Mouse (Mus musculus) midbrain, embryonic 16.5 days (tissue): ENCODE measurements around the gene Irf3. TPM values are rescaled to one million over a fixed set of nuclear protein-coding genes. Genes with fewer than 3 reads are reported as not detected.

ENCODE experiments used
- ATAC-seq: fragments of 200-750 bp; cut with Nextera tagmentation; 2 replicates; pipeline ENCODE4 v1.8.0; 2017; ENCODE audit warnings: moderate TSS enrichment
- H3K27ac ChIP-seq: fragments of 300-500 bp; sonication (generic); 2 replicates; pipeline ENCODE4 v1.5.1; 2014; ENCODE audit warnings: mild to moderate bottlenecking, low read length, mixed read lengths
- H3K27me3 ChIP-seq: fragments of 300-500 bp; sonication (generic); 2 replicates; pipeline ENCODE4 v1.6.1; 2014; ENCODE audit warnings: low read depth, low read length, mixed read lengths; ENCODE audit not compliant: control insufficient read depth, insufficient read depth
- H3K36me3 ChIP-seq: fragments of 300-500 bp; sonication (generic); 2 replicates; pipeline ENCODE4 v1.6.1; 2014; ENCODE audit warnings: mild to moderate bottlenecking, low read length, moderate library complexity, mixed read lengths; ENCODE audit not compliant: control insufficient read depth, insufficient read depth
- H3K4me1 ChIP-seq: fragments of 300-500 bp; sonication (generic); 2 replicates; pipeline ENCODE4 v1.6.1; 2014; ENCODE audit warnings: mild to moderate bottlenecking, low read length, mixed read lengths; ENCODE audit not compliant: control insufficient read depth, insufficient read depth
- H3K4me2 ChIP-seq: fragments of 300-500 bp; sonication (generic); 2 replicates; pipeline ENCODE4 v1.6.1; 2014; ENCODE audit warnings: mild to moderate bottlenecking, low read length, mixed read lengths
- H3K4me3 ChIP-seq: fragments of 300-500 bp; sonication (generic); 2 replicates; pipeline ENCODE4 v1.5.1; 2014; ENCODE audit warnings: low read depth, mild to moderate bottlenecking, low read length, moderate library complexity, mixed read lengths
- H3K9ac ChIP-seq: fragments of 300-500 bp; sonication (generic); 2 replicates; pipeline ENCODE4 v1.6.1; 2014; ENCODE audit warnings: low read depth, low read length, mixed read lengths
- H3K9me3 ChIP-seq: fragments of 300-500 bp; sonication (generic); replicated peaks from 2 replicates; pipeline ENCODE4 v1.6.1; 2014; ENCODE audit warnings: mild to moderate bottlenecking, low read length, mixed read lengths; ENCODE audit not compliant: control insufficient read depth, poor library complexity, severe bottlenecking
- WGBS: fragments of 180-500 bp; shearing (Covaris S2); extraction: QIAGEN DNeasy Blood & Tissue Kit; methylation state at CpG from one replicate; pipeline ENCODE4 v1.1.7; 2014; 5-methylcytosine and 5-hydroxymethylcytosine counted together
- polyA plus RNA-seq: library from polyadenylated mRNA; unstranded; fragments of >200 nt; fragmentation: Nextera tagmentation; extraction: Ambion mirVana; gene quantifications from 2 replicates; pipeline ENCODE4 v1.2.1, GENCODE M21; 2015

Gene Irf3
- polyA plus RNA-seq, 1 experiment from 2014 or later: 52.3 TPM

GRCm38 (mm10) chr7:44966638-44967037, 30.8 kb upstream of the Irf3 start:
- Histone ChIP-seq H3K27me3 (no peaks in the 10 kb centered on the region), H3K4me3 (no peak overlapping the region), H3K27ac (no peak overlapping the region), H3K4me1 (peaks cover 9% of the 10 kb centered on the region), H3K4me2 (no peak overlapping the region), H3K36me3 (peaks cover 24% of the 10 kb centered on the region), H3K9ac (no peak overlapping the region), H3K9me3 (no peaks in the 10 kb centered on the region)
- 77% methylated on average over 15 of the region's 15 CpGs for WGBS
- no peak for ATAC-seq

GRCm38 (mm10) chr7:44970231-44970691, 27.2 kb upstream of the Irf3 start:
- no peaks in the 10 kb centered on the region for H3K27me3 ChIP-seq
- H3K4me3 ChIP-seq: peak overlapping the region; percentile 56
- peaks cover 33% of the 10 kb centered on the region for H3K4me1 ChIP-seq
- peak overlapping the region; percentile 71 for H3K27ac ChIP-seq
- under 1% methylated on average over 36 of the region's 36 CpGs for WGBS
- peak; percentile 95 for ATAC-seq
- H3K9me3 ChIP-seq: no peaks in the 10 kb centered on the region
- H3K36me3 ChIP-seq: peaks cover 14% of the 10 kb centered on the region; the same call in 1 of the 2 replicates
- H3K4me2 ChIP-seq: peak overlapping the region; percentile 63
- peak overlapping the region; percentile 43 for H3K9ac ChIP-seq

- Histone ChIP-seq H3K27ac (peak overlapping the region; percentile 71), H3K4me1 (peaks cover 34% of the 10 kb centered on the region), H3K9ac (peak overlapping the region; percentile 43), H3K36me3 (peaks cover 7% of the 10 kb centered on the region; the same call in 1 of the 2 replicates), H3K9me3 (no peaks in the 10 kb centered on the region), H3K4me2 (peak overlapping the region; percentile 63), H3K27me3 (no peaks in the 10 kb centered on the region), H3K4me3 (peak overlapping the region; percentile 56)
- WGBS: 68% methylated on average over 7 of the region's 7 CpGs
- no peak for ATAC-seq
Observed at GRCm38 (mm10) chr7:44971142-44971541, 26.3 kb upstream of the Irf3 start.

- Histone ChIP-seq H3K4me1 (peaks cover 34% of the 10 kb centered on the region), H3K4me2 (peak overlapping the region; percentile 87), H3K9ac (peak overlapping the region; percentile 73), H3K4me3 (peak overlapping the region; percentile 47), H3K36me3 (peaks cover 15% of the 10 kb centered on the region), H3K27ac (peak overlapping the region; percentile 95), H3K27me3 (no peaks in the 10 kb centered on the region), H3K9me3 (no peaks in the 10 kb centered on the region)
- ATAC-seq: no peak
- 23% methylated on average over 14 of the region's 14 CpGs for WGBS
Observed at GRCm38 (mm10) chr7:44973415-44974130, 23.9 kb upstream of the Irf3 start.

GRCm38 (mm10) chr7:44974383-44975116, 22.9 kb upstream of the Irf3 start, which contains the start of gene Cpt1c:
Gene Cpt1c (minus strand): TSS chr7:44974851.
- H3K4me2 ChIP-seq: peak within 1 kb of the TSS; percentile 87
- no peaks in the 10 kb centered on the region for H3K9me3 ChIP-seq
- peaks cover 34% of the 10 kb centered on the region for H3K4me1 ChIP-seq
- H3K27ac ChIP-seq: peak within 1 kb of the TSS; percentile 95
- H3K27me3 ChIP-seq: no peaks in the 10 kb centered on the region
- under 1% methylated on average over 22 of the region's 22 CpGs for WGBS
- peaks cover 24% of the 10 kb centered on the region for H3K36me3 ChIP-seq
- peak within 1 kb of the TSS; percentile 73 for H3K9ac ChIP-seq
- H3K4me3 ChIP-seq: peak within 1 kb of the TSS; percentile 47
- peak; percentile 52 for ATAC-seq

- Histone ChIP-seq H3K9me3 (no peaks in the 10 kb centered on the region), H3K4me2 (peak overlapping the region; percentile 87), H3K4me1 (peaks cover 34% of the 10 kb centered on the region), H3K27me3 (no peaks in the 10 kb centered on the region), H3K9ac (peak overlapping the region; percentile 33; the same call in 1 of the 2 replicates), H3K36me3 (peaks cover 24% of the 10 kb centered on the region), H3K4me3 (peak overlapping the region; percentile 47), H3K27ac (peak overlapping the region; percentile 95)
- ATAC-seq: no peak
- 16% methylated on average over 6 of the region's 6 CpGs for WGBS
Observed at GRCm38 (mm10) chr7:44975117-44975419, 22.4 kb upstream of the Irf3 start.

- WGBS: 99% methylated on average over 3 of the region's 3 CpGs
- no peaks in the 10 kb centered on the region for H3K27me3 ChIP-seq
- H3K36me3 ChIP-seq: peaks cover 42% of the 10 kb centered on the region
- H3K9me3 ChIP-seq: no peaks in the 10 kb centered on the region
- H3K4me3 ChIP-seq: no peak overlapping the region
- no peak for ATAC-seq
- H3K27ac ChIP-seq: no peak overlapping the region
- peaks cover 11% of the 10 kb centered on the region for H3K4me1 ChIP-seq
- H3K4me2 ChIP-seq: no peak overlapping the region
- H3K9ac ChIP-seq: no peak overlapping the region
Observed at GRCm38 (mm10) chr7:44978300-44978699, 19.1 kb upstream of the Irf3 start.

GRCm38 (mm10) chr7:44981539-44981938, 15.9 kb upstream of the Irf3 start:
- Histone ChIP-seq H3K9me3 (no peaks in the 10 kb centered on the region), H3K9ac (no peak overlapping the region), H3K27ac (no peak overlapping the region), H3K4me1 (peaks cover 20% of the 10 kb centered on the region), H3K4me2 (no peak overlapping the region), H3K27me3 (no peaks in the 10 kb centered on the region), H3K4me3 (no peak overlapping the region), H3K36me3 (peaks cover 42% of the 10 kb centered on the region)
- no peak for ATAC-seq
- WGBS: 95% methylated on average over 8 of the region's 8 CpGs

- Histone ChIP-seq H3K27ac (no peak overlapping the region), H3K27me3 (no peaks in the 10 kb centered on the region), H3K36me3 (peaks cover 29% of the 10 kb centered on the region), H3K4me3 (no peak overlapping the region), H3K4me1 (peaks cover 26% of the 10 kb centered on the region), H3K9ac (no peak overlapping the region), H3K4me2 (no peak overlapping the region), H3K9me3 (no peaks in the 10 kb centered on the region)
- 29% methylated on average over 6 of the region's 6 CpGs for WGBS
- no peak for ATAC-seq
Observed at GRCm38 (mm10) chr7:44983085-44983484, 14.4 kb upstream of the Irf3 start.
